Mouse (Mus musculus): ENCODE measurements around the gene Rassf3. TPM values are rescaled to one million over a fixed set of nuclear protein-coding genes. Genes with fewer than 3 reads are reported as not detected.

The Rassf3 gene
- polyA plus RNA-seq, 1 experiment: 20.4 TPM

DNA sequence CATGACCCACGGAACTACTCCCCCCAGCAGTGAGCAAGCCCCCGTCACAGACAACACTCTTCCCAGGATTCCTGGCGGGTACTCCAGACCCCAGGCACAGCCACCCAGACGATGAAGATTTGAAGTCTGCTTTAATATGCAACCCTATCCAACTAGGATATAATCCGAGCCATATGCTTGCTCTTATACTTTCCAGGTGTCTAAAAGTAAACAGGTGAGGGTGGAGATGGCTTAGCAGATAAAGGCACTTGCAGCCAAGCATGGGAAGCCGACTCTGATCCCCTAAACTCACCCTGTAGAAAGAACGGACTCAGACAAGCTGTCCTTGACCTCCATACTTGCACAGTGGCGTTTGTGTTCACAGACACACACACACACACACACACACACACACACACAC lies 8.4 kb downstream of the Rassf3 start:
- Histone ChIP-seq H3K4me3 (ENCODE audit: extremely low read depth, insufficient read depth, insufficient read length) (no peak overlapping the region), H3K27ac (ENCODE audit: insufficient read depth, low read length) (no peak overlapping the region), H3K36me3 (ENCODE audit: control insufficient read depth, insufficient read depth, low read length) (no peaks in the 10 kb centered on the region), H3K4me1 (ENCODE audit: control insufficient read depth, insufficient read depth, insufficient read length) (peaks cover 16% of the 10 kb centered on the region), H3K27me3 (ENCODE audit: control insufficient read depth, insufficient read depth, low read length) (no peaks in the 10 kb centered on the region)
- no peak for TF ChIP-seq CTCF (IDR thresholded peaks at IDR 0.05; ENCODE audit: extremely low read depth, insufficient read depth, insufficient read length, insufficient replicate concordance)
- TF ChIP-seq POLR2A (IDR thresholded peaks at IDR 0.05; ENCODE audit: low read depth, low read length): no peak
- 87% methylated on average over 8 of the region's 8 CpGs for WGBS
- no peak for DNase-seq (ENCODE audit: low read depth in 1 of 2, low spot score in 2 of 2)

DNA sequence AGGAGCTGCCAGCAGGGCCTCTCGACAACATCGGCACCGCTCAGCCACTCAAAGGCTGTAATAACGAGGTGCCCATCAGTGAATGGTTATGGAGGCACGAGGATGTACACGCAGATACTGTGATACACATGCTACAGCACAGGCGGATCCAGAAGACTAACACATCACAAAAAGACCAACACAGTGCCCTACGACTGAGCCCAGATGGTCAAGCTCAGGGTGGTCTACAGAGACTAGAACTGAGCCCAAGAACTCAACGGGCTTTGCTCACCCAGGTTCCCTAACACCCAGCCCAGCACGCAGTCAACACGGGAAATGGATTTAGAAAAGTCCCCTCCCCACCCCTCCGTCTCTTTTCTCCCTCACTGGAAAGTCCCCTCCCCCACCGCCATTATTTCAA lies 9.1 kb downstream of the Rassf3 start:
- H3K27ac ChIP-seq (ENCODE audit: insufficient read depth, low read length): no peak overlapping the region
- no peaks in the 10 kb centered on the region for H3K27me3 ChIP-seq (ENCODE audit: control insufficient read depth, insufficient read depth, low read length)
- H3K4me1 ChIP-seq (ENCODE audit: control insufficient read depth, insufficient read depth, insufficient read length): peaks cover 10% of the 10 kb centered on the region
- no peak for DNase-seq (ENCODE audit: low read depth in 1 of 2, low spot score in 2 of 2)
- H3K36me3 ChIP-seq (ENCODE audit: control insufficient read depth, insufficient read depth, low read length): peaks cover 4% of the 10 kb centered on the region; the same call in 1 of the 2 replicates
- no peak overlapping the region for H3K4me3 ChIP-seq (ENCODE audit: extremely low read depth, insufficient read depth, insufficient read length)
- TF ChIP-seq CTCF (IDR thresholded peaks at IDR 0.05; ENCODE audit: extremely low read depth, insufficient read depth, insufficient read length, insufficient replicate concordance) (no peak), POLR2A (IDR thresholded peaks at IDR 0.05; ENCODE audit: low read depth, low read length) (no peak)
- WGBS: 84% methylated on average over 13 of the region's 13 CpGs

DNA sequence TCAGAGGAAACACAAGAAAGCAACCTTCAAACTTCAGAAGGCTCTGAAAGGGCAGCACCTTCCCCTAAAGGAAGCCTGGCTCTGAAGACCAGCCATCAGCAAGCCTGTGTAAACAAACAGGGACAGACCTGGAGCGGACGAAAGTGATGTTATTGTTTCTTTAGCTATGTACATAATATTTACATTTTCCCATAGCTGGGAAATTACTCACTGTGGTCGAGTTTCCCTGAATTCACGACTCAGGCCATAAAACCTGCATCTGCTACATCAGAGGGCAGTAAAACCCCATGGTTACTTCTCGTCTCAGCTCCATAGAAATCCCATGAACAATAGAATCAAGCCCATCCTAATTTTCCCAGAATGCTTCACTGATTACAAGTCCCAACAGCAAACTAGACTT lies 11.1 kb downstream of the Rassf3 start:
- TF ChIP-seq POLR2A (IDR thresholded peaks at IDR 0.05; ENCODE audit: low read depth, low read length): no peak
- no peak for TF ChIP-seq CTCF (IDR thresholded peaks at IDR 0.05; ENCODE audit: extremely low read depth, insufficient read depth, insufficient read length, insufficient replicate concordance)
- Histone ChIP-seq H3K27me3 (ENCODE audit: control insufficient read depth, insufficient read depth, low read length) (no peaks in the 10 kb centered on the region), H3K27ac (ENCODE audit: insufficient read depth, low read length) (no peak overlapping the region), H3K4me1 (ENCODE audit: control insufficient read depth, insufficient read depth, insufficient read length) (peaks cover 7% of the 10 kb centered on the region), H3K4me3 (ENCODE audit: extremely low read depth, insufficient read depth, insufficient read length) (no peak overlapping the region), H3K36me3 (ENCODE audit: control insufficient read depth, insufficient read depth, low read length) (peaks cover 4% of the 10 kb centered on the region; the same call in 1 of the 2 replicates)
- WGBS: 83% methylated on average over 5 of the region's 5 CpGs
- no peak for DNase-seq (ENCODE audit: low read depth in 1 of 2, low spot score in 2 of 2)

DNA sequence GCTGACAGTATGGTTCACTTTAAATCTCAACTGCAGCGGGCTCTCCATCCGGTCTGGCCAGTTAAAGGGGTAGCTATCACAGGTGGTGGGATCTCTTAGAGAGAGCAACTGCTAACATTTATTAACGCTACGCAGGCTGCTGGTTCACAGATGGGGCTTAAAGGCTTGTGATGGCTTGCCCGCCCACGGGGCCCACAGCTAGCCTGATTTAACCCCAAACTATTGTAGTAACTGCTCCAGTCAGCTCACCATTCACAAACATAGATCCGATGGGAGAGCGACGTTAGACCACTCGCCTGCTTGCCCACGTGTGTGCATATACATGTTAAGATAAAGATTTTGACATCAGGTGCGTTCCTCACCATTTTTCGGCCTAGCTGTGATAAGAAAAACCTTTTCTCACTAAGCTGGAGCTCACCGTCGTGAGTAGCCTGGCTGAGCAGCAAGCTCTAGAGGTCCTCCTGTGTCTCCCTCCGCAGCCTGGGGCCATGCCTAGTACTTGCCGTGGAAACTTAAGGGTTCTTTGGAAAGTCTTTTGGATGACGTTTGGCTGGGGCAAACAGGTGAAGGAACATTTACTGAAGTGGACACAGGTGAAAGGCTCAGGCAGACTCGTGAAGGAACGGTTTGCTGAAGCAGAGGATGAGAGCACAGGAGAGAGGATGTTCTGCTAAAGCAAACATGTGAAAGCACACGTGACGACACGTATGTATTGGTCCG lies 13.8 kb downstream of the Rassf3 start:
- H3K4me1 ChIP-seq (ENCODE audit: control insufficient read depth, insufficient read depth, insufficient read length): peaks cover 14% of the 10 kb centered on the region
- TF ChIP-seq POLR2A (IDR thresholded peaks at IDR 0.05; ENCODE audit: low read depth, low read length) (no peak), CTCF (IDR thresholded peaks at IDR 0.05; ENCODE audit: extremely low read depth, insufficient read depth, insufficient read length, insufficient replicate concordance) (no peak)
- peaks cover 4% of the 10 kb centered on the region; the same call in 1 of the 2 replicates for H3K36me3 ChIP-seq (ENCODE audit: control insufficient read depth, insufficient read depth, low read length)
- no peak overlapping the region for H3K4me3 ChIP-seq (ENCODE audit: extremely low read depth, insufficient read depth, insufficient read length)
- H3K27ac ChIP-seq (ENCODE audit: insufficient read depth, low read length): no peak overlapping the region
- DNase-seq (ENCODE audit: low read depth in 1 of 2, low spot score in 2 of 2): no peak
- no peaks in the 10 kb centered on the region for H3K27me3 ChIP-seq (ENCODE audit: control insufficient read depth, insufficient read depth, low read length)
- 90% methylated on average over 24 of the region's 24 CpGs for WGBS

DNA sequence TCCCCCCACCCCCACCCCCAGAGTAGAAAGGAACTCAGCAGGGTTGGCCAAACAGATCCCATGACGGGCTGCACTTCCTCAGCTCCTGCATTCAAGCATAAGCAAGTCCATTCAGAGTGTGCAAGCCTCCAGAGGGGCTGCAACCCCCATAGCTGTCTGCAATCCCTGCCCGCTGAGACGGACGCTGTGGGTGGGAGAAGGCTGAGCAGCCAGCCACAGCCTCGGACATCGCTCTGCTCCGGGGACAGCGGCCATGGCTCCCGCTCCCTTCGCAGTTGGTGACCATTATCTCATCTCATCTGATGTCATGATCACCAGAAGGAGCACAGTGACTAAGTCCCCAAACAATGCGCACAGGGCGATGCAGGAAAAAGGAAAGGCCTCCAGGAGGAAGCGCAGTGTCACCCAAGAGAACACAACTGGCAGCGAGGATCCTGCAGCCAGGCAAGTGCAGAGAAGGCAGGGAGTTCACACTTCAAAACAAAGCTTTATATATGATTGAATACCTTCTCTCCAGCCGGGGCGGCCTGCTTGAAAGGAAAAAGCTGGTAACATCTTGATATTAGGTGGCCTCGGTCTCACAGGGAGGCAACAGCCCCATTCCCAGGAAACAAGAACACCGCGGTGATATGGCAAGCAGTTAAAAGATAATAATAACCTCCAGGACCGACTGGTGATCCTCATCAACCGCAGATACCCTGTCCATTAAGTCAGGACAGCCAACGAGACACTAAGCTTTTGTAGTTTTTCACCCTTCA lies 14.6 kb downstream of the Rassf3 start:
- WGBS: 77% methylated on average over 22 of the region's 22 CpGs

DNA sequence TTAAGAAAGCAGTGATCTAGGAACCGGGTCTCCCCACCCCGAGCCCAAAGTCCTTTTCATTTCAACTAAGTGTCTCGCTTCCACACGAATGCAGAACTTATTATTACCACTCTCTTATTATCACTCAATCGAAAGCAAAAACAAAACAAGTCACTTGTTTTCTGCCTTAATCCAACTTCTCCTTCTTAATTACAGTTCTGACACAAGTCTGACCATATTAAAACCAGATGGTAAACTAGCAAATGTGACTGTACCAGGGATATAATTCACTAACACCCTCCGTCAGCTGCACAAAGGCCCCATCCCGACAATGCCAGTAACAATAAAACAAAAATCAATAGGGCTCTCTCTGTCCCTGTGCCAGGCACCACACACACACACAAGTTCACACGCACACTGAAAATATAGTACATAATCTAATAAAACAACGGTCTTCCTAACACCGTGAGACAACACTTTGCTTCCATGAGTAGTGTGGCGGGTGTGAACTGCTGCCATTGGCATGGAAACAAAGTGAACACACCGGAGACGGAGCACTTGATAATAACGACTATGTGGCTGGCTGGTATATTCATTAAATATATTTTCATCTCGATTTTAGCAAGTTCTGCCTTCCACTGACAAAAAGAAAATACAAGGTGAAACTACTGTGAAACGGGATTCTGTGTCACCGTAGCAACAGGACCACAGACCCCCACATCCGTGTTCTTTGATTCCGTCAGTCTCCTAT lies 16.9 kb downstream of the Rassf3 start:
- TF ChIP-seq CTCF (IDR thresholded peaks at IDR 0.05; ENCODE audit: extremely low read depth, insufficient read depth, insufficient read length, insufficient replicate concordance) (no peak), POLR2A (IDR thresholded peaks at IDR 0.05; ENCODE audit: low read depth, low read length) (no peak)
- no peaks in the 10 kb centered on the region for H3K27me3 ChIP-seq (ENCODE audit: control insufficient read depth, insufficient read depth, low read length)

More for the DNA sequence above, 14.6 kb downstream of the Rassf3 start:
- no peak for TF ChIP-seq POLR2A (IDR thresholded peaks at IDR 0.05; ENCODE audit: low read depth, low read length)
- peaks cover 14% of the 10 kb centered on the region for H3K4me1 ChIP-seq (ENCODE audit: control insufficient read depth, insufficient read depth, insufficient read length)
- H3K4me3 ChIP-seq (ENCODE audit: extremely low read depth, insufficient read depth, insufficient read length): no peak overlapping the region
- peaks cover 4% of the 10 kb centered on the region; the same call in 1 of the 2 replicates for H3K36me3 ChIP-seq (ENCODE audit: control insufficient read depth, insufficient read depth, low read length)
- no peaks in the 10 kb centered on the region for H3K27me3 ChIP-seq (ENCODE audit: control insufficient read depth, insufficient read depth, low read length)
- peak overlapping the region; percentile 36 for H3K27ac ChIP-seq (ENCODE audit: insufficient read depth, low read length)
- DNase-seq (ENCODE audit: low read depth in 1 of 2, low spot score in 2 of 2): no peak

More for the DNA sequence above, 16.9 kb downstream of the Rassf3 start:
- no peak for DNase-seq (ENCODE audit: low read depth in 1 of 2, low spot score in 2 of 2)
- Histone ChIP-seq H3K36me3 (ENCODE audit: control insufficient read depth, insufficient read depth, low read length) (peaks cover 4% of the 10 kb centered on the region; the same call in 1 of the 2 replicates), H3K4me3 (ENCODE audit: extremely low read depth, insufficient read depth, insufficient read length) (no peak overlapping the region), H3K27ac (ENCODE audit: insufficient read depth, low read length) (peak overlapping the region; percentile 0; the same call in 1 of the 2 replicates), H3K4me1 (ENCODE audit: control insufficient read depth, insufficient read depth, insufficient read length) (peaks cover 16% of the 10 kb centered on the region)
- 83% methylated on average over 19 of the region's 19 CpGs for WGBS
